Mouse (Mus musculus): Measurements from ENCODE around the gene Gm28635.

The Gm28635 gene

DNA sequence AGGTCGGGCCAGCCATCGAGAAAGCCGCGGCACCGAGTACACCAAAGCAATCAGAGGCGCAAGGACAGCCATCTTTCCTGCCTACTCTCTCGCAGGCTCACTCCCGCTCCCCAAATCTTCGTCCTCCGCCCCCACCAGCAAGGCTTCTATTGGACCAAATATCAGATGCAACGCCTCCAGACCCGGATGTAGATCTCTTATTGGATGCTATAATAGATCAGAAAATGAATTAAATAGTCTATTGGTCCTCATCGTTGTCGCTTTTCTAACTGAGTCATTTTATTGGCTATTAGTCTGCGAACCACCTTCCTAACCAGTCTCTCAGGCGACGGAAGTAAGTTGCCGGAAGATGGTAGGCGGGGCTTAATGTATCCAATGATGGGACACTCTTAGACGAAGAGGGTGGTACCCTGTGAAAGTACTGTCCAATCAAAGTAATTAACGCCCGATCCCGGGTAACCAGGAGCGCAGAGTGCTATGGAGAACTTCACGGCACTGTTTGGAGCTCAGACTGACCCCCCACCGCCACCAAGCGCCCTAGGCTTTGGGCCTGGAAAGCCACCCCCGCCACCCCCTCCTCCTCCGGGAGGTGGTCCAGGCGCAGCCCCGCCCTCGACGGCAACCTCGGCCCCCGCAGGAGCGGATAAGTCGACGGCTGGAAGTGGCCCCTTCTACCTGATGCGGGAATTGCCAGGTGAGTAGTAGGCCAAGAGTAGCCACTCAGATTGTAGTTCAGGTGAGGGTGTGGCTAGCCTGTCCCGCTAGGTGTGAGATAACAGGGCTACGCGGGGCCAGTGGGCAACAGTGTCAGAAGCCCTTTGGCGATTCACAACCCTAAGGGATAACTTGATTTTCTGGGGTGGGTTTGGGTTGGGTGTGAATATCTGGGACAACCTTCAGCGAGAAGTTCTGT, at the start of gene Gm28635, which contains the start of gene Med19:
Gene Gm28635, minus strand, starts transcription at position 74 of the 913 bp plus-strand sequence.
Gene Med19, plus strand, starts transcription at position 435 of the 913 bp plus-strand sequence.
- peak; percentile 89 for DNase-seq (ENCODE audit: low read depth in 2 of 2, low spot score in 2 of 2)

DNA sequence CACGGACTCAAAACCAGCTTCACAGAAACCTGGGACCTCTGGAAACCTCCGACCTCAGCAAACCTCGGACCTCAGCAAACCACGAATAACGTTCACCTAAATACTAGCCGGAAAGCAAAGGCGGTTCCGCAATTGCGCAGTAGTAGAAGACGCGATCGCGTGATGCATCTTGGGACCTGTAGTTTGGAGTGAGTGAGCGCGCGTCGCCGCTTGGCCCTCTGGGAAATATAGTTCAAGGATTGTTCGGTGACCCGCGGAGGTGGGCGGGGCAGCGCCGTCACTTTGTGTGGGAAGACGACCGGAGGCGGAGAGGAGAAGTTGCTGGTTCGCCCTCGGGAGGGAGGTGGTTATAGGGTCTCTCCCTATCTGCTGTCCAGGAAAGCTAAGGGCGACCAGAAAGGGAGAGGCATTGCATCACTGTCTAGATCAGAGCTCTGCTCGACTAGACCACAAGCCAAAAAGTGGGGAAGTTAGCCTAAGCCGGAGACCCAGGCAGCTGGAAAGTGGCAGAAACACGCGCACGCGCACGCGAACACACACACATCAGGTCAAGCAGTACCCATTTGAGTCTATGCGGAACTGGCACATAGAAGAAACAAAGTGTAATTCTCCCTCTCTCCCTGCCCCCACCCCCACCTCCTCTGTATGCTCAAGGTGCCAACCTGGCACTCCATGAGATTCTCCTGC, 49.5 kb upstream of the Gm28635 start, which contains the start of gene Clp1:
Gene Clp1, minus strand, starts transcription at position 179 of the 687 bp plus-strand sequence.
- DNase-seq (ENCODE audit: low read depth in 2 of 2, low spot score in 2 of 2): peak; percentile 87 to 90

DNA sequence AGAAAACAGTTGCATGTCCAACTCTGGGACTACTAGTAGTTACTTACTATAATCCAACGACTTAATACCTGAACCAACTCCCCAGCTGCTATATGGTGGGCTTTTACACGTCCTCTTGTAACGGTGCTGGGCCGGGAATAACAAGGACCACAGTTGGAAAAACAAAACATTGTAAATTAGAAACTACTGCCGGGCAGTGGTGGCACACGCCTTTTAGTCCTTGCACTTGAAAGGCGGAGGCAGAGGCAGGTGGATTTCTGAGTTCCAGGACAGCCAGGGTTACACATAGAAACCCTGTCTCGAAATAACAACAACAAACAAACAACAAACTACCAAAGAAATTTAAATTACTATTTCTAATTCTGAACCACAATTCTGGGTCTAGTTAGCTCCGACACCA, 48.9 kb upstream of the Gm28635 start:
- no peak for DNase-seq (ENCODE audit: low read depth in 2 of 2, low spot score in 2 of 2)

GRCm38 (mm10) chr2:84725770-84726169, 47.9 kb upstream of the Gm28635 start:
- DNase-seq (ENCODE audit: low read depth in 2 of 2, low spot score in 2 of 2): no peak

GRCm38 (mm10) chr2:84723856-84724255, 46.0 kb upstream of the Gm28635 start:
- DNase-seq (ENCODE audit: low read depth in 2 of 2, low spot score in 2 of 2): no peak

- no peak for DNase-seq (ENCODE audit: low read depth in 2 of 2, low spot score in 2 of 2)
These were observed 43.3 kb upstream of the Gm28635 start for GRCm38 (mm10) chr2:84721182-84721581.

DNA sequence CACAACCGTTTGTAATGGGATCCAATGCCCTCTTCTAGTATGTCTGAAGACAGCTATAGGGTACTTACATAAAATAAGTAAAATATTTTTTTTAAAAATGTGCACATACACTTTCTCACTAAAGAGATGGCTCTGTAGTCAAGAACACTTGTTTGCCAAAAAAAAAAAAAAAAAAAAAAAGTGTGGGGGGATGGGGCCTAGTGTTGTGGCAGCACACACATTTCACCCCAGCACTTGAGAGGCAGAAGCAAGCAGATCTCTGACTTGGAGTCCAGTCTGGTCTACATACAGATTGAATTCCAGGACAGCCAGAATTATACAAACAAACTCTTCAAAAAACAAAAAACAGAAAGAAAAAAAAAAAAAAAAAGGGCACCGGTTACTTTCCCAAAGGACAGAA, 42.9 kb upstream of the Gm28635 start:
- no peak for DNase-seq (ENCODE audit: low read depth in 2 of 2, low spot score in 2 of 2)

GRCm38 (mm10) chr2:84717357-84717756, 39.5 kb upstream of the Gm28635 start:
- no peak for DNase-seq (ENCODE audit: low read depth in 2 of 2, low spot score in 2 of 2)

- no peak for DNase-seq (ENCODE audit: low read depth in 2 of 2, low spot score in 2 of 2)
These were observed 38.8 kb upstream of the Gm28635 start for GRCm38 (mm10) chr2:84716423-84717355.

- DNase-seq (ENCODE audit: low read depth in 2 of 2, low spot score in 2 of 2): peak in 1 of 2 experiments; percentile 63
These were observed 37.9 kb upstream of the Gm28635 start for GRCm38 (mm10) chr2:84715562-84716361.

DNA sequence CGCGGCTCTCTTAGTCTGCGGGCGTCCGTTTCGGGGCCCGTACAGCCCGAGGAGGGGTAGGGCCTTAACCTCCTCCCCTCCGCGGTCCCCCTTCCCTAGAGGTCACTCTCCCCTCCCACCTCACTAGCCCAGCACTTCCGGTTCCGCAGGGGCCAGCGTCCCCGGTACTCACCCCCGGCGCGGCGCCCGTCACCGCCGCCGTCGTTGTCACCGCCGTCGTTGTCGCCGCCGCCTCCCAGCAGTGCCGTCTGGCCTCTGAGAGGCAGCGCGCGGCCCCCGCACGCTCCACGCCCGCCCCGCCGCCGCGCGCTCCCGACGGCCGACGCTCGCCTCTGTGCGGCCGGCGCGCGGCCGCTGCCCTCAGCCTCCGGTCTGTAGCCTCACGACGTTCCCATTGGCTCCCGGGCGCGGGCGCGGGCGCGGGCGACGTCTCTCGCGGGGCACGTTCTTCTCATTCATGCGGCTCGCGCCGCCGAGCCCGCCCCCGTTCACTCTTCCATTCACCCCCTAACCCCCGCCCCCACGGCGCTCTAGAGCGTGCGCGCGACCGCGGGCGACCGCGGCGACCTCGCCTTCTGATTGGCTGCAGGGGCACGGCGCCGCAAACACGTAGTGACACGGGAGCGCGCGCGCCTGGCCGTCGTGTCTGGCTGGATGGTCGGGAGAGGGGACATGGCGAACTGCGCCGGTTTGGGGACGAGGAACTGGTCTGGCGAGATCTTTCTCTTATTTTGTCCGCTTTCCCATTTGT, 37.1 kb upstream of the Gm28635 start, which contains the start of gene Zdhhc5:
Gene Zdhhc5, minus strand, starts transcription at position 370 of the 751 bp plus-strand sequence.
- peak; percentile 99 for DNase-seq (ENCODE audit: low read depth in 2 of 2, low spot score in 2 of 2)

- DNase-seq (ENCODE audit: low read depth in 2 of 2, low spot score in 2 of 2): no peak
These were observed 36.6 kb upstream of the Gm28635 start for GRCm38 (mm10) chr2:84714422-84714810.

- DNase-seq (ENCODE audit: low read depth in 2 of 2, low spot score in 2 of 2): no peak
These were observed 34.1 kb upstream of the Gm28635 start for GRCm38 (mm10) chr2:84711898-84712297.

DNA sequence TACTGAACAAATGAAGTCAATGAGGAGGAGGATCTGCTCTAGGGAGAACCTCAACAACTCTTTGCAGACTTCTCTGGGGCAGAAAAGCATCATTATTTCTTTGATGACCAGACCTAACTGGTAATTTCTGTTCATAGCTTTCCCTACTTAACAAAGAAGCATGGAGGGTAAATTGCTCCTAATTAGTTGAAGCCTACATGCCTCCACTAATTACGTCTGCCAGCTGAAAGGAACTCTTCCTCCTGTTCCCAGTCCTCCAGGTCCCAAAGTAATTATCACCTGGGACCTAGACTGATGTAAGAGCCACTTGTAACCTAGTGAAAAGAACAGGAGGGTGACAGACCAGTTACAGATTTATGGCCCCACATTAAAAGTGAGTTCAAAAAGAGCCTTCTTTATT, 29.7 kb upstream of the Gm28635 start:
- DNase-seq (ENCODE audit: low read depth in 2 of 2, low spot score in 2 of 2): no peak

- DNase-seq (ENCODE audit: low read depth in 2 of 2, low spot score in 2 of 2): no peak
These were observed 27.5 kb upstream of the Gm28635 start for GRCm38 (mm10) chr2:84705295-84705694.

GRCm38 (mm10) chr2:84704329-84704728, 26.5 kb upstream of the Gm28635 start:
- DNase-seq (ENCODE audit: low read depth in 2 of 2, low spot score in 2 of 2): no peak

- DNase-seq (ENCODE audit: low read depth in 2 of 2, low spot score in 2 of 2): no peak
These were observed 25.7 kb upstream of the Gm28635 start for GRCm38 (mm10) chr2:84703497-84703896.

DNA sequence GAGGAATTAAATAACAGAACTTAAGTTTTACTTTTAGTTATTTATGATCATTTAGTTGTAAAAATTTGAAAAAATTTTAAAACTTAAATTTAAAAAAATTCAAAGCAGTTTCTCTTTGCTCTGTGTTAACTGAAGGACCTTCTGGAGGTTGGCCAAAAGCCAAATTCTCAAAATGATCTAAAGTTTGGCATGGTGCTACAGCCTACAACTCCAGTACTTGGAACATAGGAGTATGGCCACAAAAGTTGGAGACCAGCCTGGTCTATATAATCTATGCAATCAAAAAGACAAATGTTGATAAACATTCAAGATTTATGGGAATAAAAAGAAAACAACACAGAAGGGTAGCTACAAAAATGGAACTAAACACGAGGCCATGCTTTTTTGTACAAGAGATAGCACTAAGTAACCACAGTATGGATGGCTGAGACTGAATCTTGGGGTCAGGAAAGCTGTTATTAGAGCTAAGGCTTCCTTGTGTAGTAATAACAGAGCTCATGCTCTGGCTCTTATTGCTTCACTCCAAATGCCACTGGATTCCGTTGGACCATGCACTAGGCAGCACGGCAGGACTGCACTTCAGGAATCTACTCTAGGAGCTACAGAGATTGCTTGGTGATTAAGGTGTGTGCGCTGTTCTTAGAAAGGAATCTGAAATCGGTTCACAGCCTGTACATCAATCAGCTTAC, 17.3 kb upstream of the Gm28635 start:
- no peak for DNase-seq (ENCODE audit: low read depth in 2 of 2, low spot score in 2 of 2)

GRCm38 (mm10) chr2:84690050-84690449, 12.2 kb upstream of the Gm28635 start:
- no peak for DNase-seq (ENCODE audit: low read depth in 2 of 2, low spot score in 2 of 2)

Measured in CD8-positive naive resting alpha-beta T cell, adult 2 months (primary cell).